Mouse (Mus musculus) heart, postnatal 0 days (tissue): Measurements from ENCODE around the gene Cttnbp2nl. TPM values are rescaled to one million over a fixed set of nuclear protein-coding genes. Genes with fewer than 3 reads are reported as not detected.

Source experiments
- ATAC-seq: fragments of 200-750 bp; cut with Nextera tagmentation; 2 replicates; pipeline ENCODE4 v1.8.0; 2017; ENCODE audit warnings: low read depth, moderate number of reproducible peaks, moderate library complexity; ENCODE audit not compliant: insufficient read depth
- DNase-seq: peaks from one replicate; pipeline ENCODE4 v3.0.0-alpha.2; 2016; ENCODE audit warnings: low spot score
- H3K27ac ChIP-seq: fragments of 300-500 bp; sonication (generic); 2 replicates; pipeline ENCODE4 v1.5.1; 2014; ENCODE audit warnings: low read depth, mild to moderate bottlenecking
- H3K27me3 ChIP-seq: fragments of 300-500 bp; sonication (generic); 2 replicates; pipeline ENCODE4 v1.6.1; 2014; ENCODE audit warnings: low read length, mixed read lengths; ENCODE audit not compliant: control insufficient read depth, insufficient read depth
- H3K36me3 ChIP-seq: fragments of 300-500 bp; sonication (generic); replicated peaks from 2 replicates; pipeline ENCODE4 v1.6.1; 2014; ENCODE audit warnings: low read length, mixed read lengths; ENCODE audit not compliant: control insufficient read depth, insufficient read depth
- H3K4me1 ChIP-seq: fragments of 300-500 bp; sonication (generic); 2 replicates; pipeline ENCODE4 v1.6.1; 2014; ENCODE audit warnings: antibody characterized with exemption; ENCODE audit not compliant: control insufficient read depth, insufficient read depth
- H3K4me2 ChIP-seq: fragments of 300-500 bp; sonication (generic); 2 replicates; pipeline ENCODE4 v1.6.1; 2014; ENCODE audit warnings: low read depth, mild to moderate bottlenecking, low read length, moderate library complexity
- H3K4me3 ChIP-seq: fragments of 300-500 bp; sonication (generic); 2 replicates; pipeline ENCODE4 v1.5.1; 2014; ENCODE audit warnings: low read depth, low read length
- H3K9ac ChIP-seq: fragments of 300-500 bp; sonication (generic); replicated peaks from 2 replicates; pipeline ENCODE4 v1.6.1; 2014; ENCODE audit warnings: low read depth, low read length, mixed read lengths
- H3K9me3 ChIP-seq: fragments of 300-500 bp; sonication (generic); replicated peaks from 2 replicates; pipeline ENCODE4 v1.6.1; 2016; ENCODE audit warnings: low read length; ENCODE audit not compliant: control insufficient read depth
- CTCF ChIP-seq: IDR thresholded peaks from 2 replicates; pipeline ENCODE4 v1.5.1; 2016; ENCODE audit warnings: antibody characterized with exemption, control low read depth, low read depth
- EP300 ChIP-seq: IDR thresholded peaks from 2 replicates; pipeline ENCODE4 v1.6.1; 2016; ENCODE audit warnings: antibody characterized with exemption, low read depth
- WGBS: fragments of 180-500 bp; shearing (Covaris S2); extraction: QIAGEN DNeasy Blood & Tissue Kit; methylation state at CpG from one replicate; pipeline ENCODE4 v1.1.7; 2014; 5-methylcytosine and 5-hydroxymethylcytosine counted together
- polyA plus RNA-seq: library from polyadenylated mRNA; unstranded; fragments of >200 nt; fragmentation: Nextera tagmentation; extraction: Ambion mirVana; gene quantifications from 2 replicates; pipeline ENCODE4 v1.2.1, GENCODE M21; 2015
- total RNA-seq: library from RNA; depleted of rRNA; stranded (reverse); fragments of >200 nt; gene quantifications from 2 replicates; pipeline ENCODE4 v1.2.3, GENCODE M21; 2014; ENCODE audit warnings: low replicate concordance

Gene Cttnbp2nl
- total and polyA plus RNA-seq, 2 experiments from 2014 or later, result 12.6 to 15.0 TPM

- Histone ChIP-seq H3K9ac (no peak overlapping the region), H3K27ac (0 out of 2 replicates have a peak overlapping the region, but pooled peaks have one; percentile 2), H3K4me3 (no peak overlapping the region), H3K4me2 (no peak overlapping the region), H3K36me3 (peaks cover 38% of the 10 kb centered on the region), H3K9me3 (no peaks in the 10 kb centered on the region), H3K27me3 (no peaks in the 10 kb centered on the region), H3K4me1 (peaks cover 16% of the 10 kb centered on the region)
- WGBS, result 76% methylated on average over 7 of the region's 7 CpGs
- no peak for DNase-seq
- TF ChIP-seq EP300 (no peak), CTCF (no peak)
- ATAC-seq, result no peak
Observed at GRCm38 (mm10) chr3:105012696-105013313, 40.1 kb downstream of the Cttnbp2nl start.

GRCm38 (mm10) chr3:105011883-105012282 lies 41.1 kb downstream of the Cttnbp2nl start:
- no peaks in the 10 kb centered on the region for H3K27me3 ChIP-seq
- no peak for ATAC-seq
- 52% methylated on average over 5 of the region's 5 CpGs for WGBS
- H3K4me2 ChIP-seq, result no peak overlapping the region
- H3K4me1 ChIP-seq, result peaks cover 16% of the 10 kb centered on the region
- TF ChIP-seq EP300 (no peak), CTCF (no peak)
- no peak for DNase-seq
- no peak overlapping the region for H3K9ac ChIP-seq
- peaks cover 48% of the 10 kb centered on the region for H3K36me3 ChIP-seq
- no peaks in the 10 kb centered on the region for H3K9me3 ChIP-seq
- no peak overlapping the region for H3K27ac ChIP-seq
- H3K4me3 ChIP-seq, result no peak overlapping the region

GRCm38 (mm10) chr3:105010681-105011339 lies 42.1 kb downstream of the Cttnbp2nl start:
- Histone ChIP-seq H3K36me3 (peaks cover 58% of the 10 kb centered on the region), H3K9me3 (no peaks in the 10 kb centered on the region), H3K27ac (no peak overlapping the region), H3K27me3 (no peaks in the 10 kb centered on the region), H3K9ac (no peak overlapping the region), H3K4me2 (no peak overlapping the region), H3K4me1 (peaks cover 16% of the 10 kb centered on the region; the same call in 1 of the 2 replicates), H3K4me3 (no peak overlapping the region)
- no peak for DNase-seq
- 88% methylated on average over 11 of the region's 11 CpGs for WGBS
- ATAC-seq, result no peak
- no peak for TF ChIP-seq EP300
- TF ChIP-seq CTCF, result no peak

GRCm38 (mm10) chr3:105008070-105008469 lies 44.9 kb downstream of the Cttnbp2nl start:
- no peak overlapping the region for H3K27ac ChIP-seq
- ATAC-seq (no peak), DNase-seq (no peak)
- 85% methylated on average over 9 of the region's 9 CpGs for WGBS
- no peaks in the 10 kb centered on the region for H3K27me3 ChIP-seq
- no peak overlapping the region for H3K4me2 ChIP-seq
- peaks cover 11% of the 10 kb centered on the region; the same call in 1 of the 2 replicates for H3K4me1 ChIP-seq
- peaks cover 82% of the 10 kb centered on the region for H3K36me3 ChIP-seq
- H3K9me3 ChIP-seq, result no peaks in the 10 kb centered on the region
- no peak for TF ChIP-seq CTCF
- no peak for TF ChIP-seq EP300
- no peak overlapping the region for H3K9ac ChIP-seq
- H3K4me3 ChIP-seq, result no peak overlapping the region

GRCm38 (mm10) chr3:105006101-105006500 lies 46.8 kb downstream of the Cttnbp2nl start:
- WGBS, result 89% methylated on average over 6 of the region's 6 CpGs
- Histone ChIP-seq H3K4me3 (no peak overlapping the region), H3K4me2 (no peak overlapping the region), H3K27ac (no peak overlapping the region), H3K4me1 (peaks cover 6% of the 10 kb centered on the region; the same call in 1 of the 2 replicates), H3K27me3 (no peaks in the 10 kb centered on the region), H3K9ac (no peak overlapping the region), H3K36me3 (peaks cover 84% of the 10 kb centered on the region), H3K9me3 (no peaks in the 10 kb centered on the region)
- no peak for TF ChIP-seq EP300
- TF ChIP-seq CTCF, result no peak
- ATAC-seq (no peak), DNase-seq (no peak)
